Mouse (Mus musculus): ENCODE measurements around the gene Abhd12. TPM values are rescaled to one million over a fixed set of nuclear protein-coding genes. Genes with fewer than 3 reads are reported as not detected.
"Not testable (repeated sequence)": the region's sequence is repeated elsewhere in the genome, so short reads cannot be mapped to it uniquely, and the experiment has no call there.

The Abhd12 gene
- polyA plus RNA-seq, 1 experiment from 2014 or later: 24.5 TPM

DNA sequence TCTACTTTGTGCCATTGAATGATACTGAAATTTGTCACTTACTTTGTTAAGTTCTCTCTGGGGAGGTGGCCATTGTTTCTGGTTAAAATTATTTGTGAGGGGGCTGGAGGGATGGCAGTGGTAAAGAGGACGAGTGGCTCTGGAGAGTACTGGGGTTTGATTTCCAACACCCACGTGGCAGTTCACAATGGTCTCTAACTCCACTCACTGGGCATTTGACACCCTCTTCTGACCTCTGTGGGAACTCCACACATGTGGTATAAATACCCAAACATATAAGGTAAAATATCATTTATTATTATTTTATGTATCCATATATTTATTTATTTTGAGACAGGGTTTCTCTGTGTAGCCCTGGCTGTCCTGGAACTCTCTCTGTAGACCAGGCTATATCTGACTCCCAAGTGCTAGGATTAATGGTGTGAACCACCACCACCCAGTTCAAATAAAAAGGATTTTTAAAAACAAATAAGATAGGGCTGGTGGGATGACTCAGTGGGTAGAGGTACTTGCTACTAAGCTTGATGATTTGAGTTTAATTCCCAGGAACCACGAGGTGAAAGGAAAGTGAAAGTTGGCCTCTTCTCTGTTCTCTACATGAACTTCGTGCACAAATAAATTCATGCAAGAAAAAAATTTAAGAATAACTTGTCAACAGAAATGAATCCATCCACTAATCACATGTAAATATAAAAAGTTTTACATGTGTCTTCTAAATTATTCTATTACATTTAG lies 10.4 kb upstream of the Abhd12 start:
- DNase-seq: no peak

DNA sequence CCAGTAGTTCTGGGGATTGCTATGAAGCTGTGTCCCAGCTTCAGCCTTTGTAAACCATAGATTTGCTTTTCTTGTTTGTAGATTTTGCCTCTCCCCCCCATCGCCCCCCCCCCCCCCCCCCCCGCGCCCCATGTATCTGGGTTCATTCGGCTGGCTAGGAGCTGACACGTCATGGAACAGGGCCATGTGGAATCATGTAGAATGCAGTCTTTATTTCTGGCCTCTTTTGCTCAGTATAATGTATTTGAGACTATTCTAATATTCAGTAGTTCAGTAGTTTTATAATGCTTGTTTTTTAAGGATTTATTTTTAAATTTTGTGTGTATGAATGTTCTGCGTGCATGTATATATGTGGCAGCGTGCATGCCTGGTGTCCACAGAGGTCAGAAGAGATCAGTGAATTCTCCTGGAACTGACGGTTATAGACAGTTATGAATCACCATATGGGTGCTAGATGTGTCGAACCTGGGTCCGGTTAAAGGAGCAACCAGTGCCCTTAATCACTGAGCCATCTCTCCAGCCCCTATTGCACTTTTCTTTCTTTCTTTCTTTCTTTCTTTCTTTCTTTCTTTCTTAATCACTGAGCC lies 5.8 kb upstream of the Abhd12 start:
- no peak for DNase-seq
- H3K4me1 ChIP-seq (ENCODE audit: insufficient read depth): peaks cover 20% of the 10 kb centered on the region
- H3K9me3 ChIP-seq (ENCODE audit: low read length): no peaks in the 10 kb centered on the region
- H3K4me3 ChIP-seq (ENCODE audit: low read depth, low read length): peak overlapping the region; percentile 62
- H3K4me2 ChIP-seq (ENCODE audit: low read depth, low read length): peak overlapping the region; percentile 81
- ATAC-seq: no peak
- 37% methylated on average over 7 of the region's 10 CpGs for WGBS (ENCODE audit: insufficient replicate concordance)
- no peaks in the 10 kb centered on the region for H3K36me3 ChIP-seq (replicated peaks; ENCODE audit: insufficient read depth, low read length)
- H3K9ac ChIP-seq (replicated peaks): peak overlapping the region; percentile 69
- H3K27me3 ChIP-seq (ENCODE audit: insufficient read depth, low read length): no peaks in the 10 kb centered on the region
- no peak for TF ChIP-seq EP300 (IDR thresholded peaks at IDR 0.05; ENCODE audit: low read depth)
- H3K27ac ChIP-seq (ENCODE audit: low read depth): peak overlapping the region; percentile 89

More for the DNA sequence above, 10.4 kb upstream of the Abhd12 start:
- no peak overlapping the region for H3K27ac ChIP-seq (ENCODE audit: low read depth)
- H3K4me2 ChIP-seq (ENCODE audit: low read depth, low read length): no peak overlapping the region
- H3K36me3 ChIP-seq (replicated peaks; ENCODE audit: insufficient read depth, low read length): peaks cover 6% of the 10 kb centered on the region
- H3K4me1 ChIP-seq (ENCODE audit: insufficient read depth): peaks cover 16% of the 10 kb centered on the region
- H3K9me3 ChIP-seq (ENCODE audit: low read length): no peaks in the 10 kb centered on the region
- 72% methylated on average over 4 of the region's 4 CpGs for WGBS (ENCODE audit: insufficient replicate concordance)
- no peak for ATAC-seq
- no peak overlapping the region for H3K9ac ChIP-seq (replicated peaks)
- no peak overlapping the region for H3K4me3 ChIP-seq (ENCODE audit: low read depth, low read length)
- no peaks in the 10 kb centered on the region for H3K27me3 ChIP-seq (ENCODE audit: insufficient read depth, low read length)
- no peak for TF ChIP-seq EP300 (IDR thresholded peaks at IDR 0.05; ENCODE audit: low read depth)
- TF ChIP-seq CTCF (IDR thresholded peaks at IDR 0.05; ENCODE audit: low read depth): no peak

DNA sequence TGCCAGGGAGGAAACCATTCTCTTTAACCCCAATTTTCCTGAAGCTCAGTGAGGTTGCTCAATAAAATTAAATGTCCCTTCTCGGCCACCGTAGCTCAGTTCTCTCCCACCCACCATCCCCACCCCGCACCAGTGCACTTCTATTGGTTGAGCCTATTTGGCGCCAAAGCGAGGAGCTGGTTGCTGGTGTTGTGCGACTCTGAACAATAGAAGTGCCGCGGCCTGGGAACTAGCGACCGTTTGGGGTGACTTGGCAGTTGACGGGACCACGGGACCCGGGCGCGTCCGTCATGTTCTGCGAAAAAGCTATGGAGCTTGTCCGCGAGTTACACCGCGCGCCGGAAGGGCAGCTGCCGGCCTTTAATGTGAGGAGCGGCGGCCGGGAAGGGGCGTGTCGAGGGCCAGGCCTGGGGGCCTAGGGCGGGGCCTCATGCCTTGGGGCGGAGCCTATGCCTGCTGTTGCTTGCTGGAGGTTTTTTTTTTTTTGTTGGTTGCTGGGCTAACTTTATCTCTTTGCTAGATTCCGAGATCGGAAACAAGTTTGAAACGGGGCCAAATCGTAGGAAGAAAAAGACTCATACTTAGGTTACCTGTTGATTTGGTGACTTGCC lies 5.0 kb upstream of the Abhd12 start:
- Histone ChIP-seq H3K27ac (ENCODE audit: low read depth) (peak overlapping the region; percentile 89), H3K36me3 (replicated peaks; ENCODE audit: insufficient read depth, low read length) (no peaks in the 10 kb centered on the region), H3K27me3 (ENCODE audit: insufficient read depth, low read length) (no peaks in the 10 kb centered on the region), H3K4me3 (ENCODE audit: low read depth, low read length) (peak overlapping the region; percentile 62), H3K4me2 (ENCODE audit: low read depth, low read length) (peak overlapping the region; percentile 81), H3K4me1 (ENCODE audit: insufficient read depth) (peaks cover 22% of the 10 kb centered on the region), H3K9ac (replicated peaks) (peak overlapping the region; percentile 69), H3K9me3 (ENCODE audit: low read length) (no peaks in the 10 kb centered on the region)
- DNase-seq (peak; percentile 96), ATAC-seq (peak; percentile 94)
- TF ChIP-seq CTCF (IDR thresholded peaks at IDR 0.05; ENCODE audit: low read depth) (no peak; the same call in 1 of the 2 replicates), EP300 (IDR thresholded peaks at IDR 0.05; ENCODE audit: low read depth) (peak; percentile 80; the same call in 1 of the 2 replicates)
- 0% methylated on average over 35 of the region's 35 CpGs for WGBS (ENCODE audit: insufficient replicate concordance)

DNA sequence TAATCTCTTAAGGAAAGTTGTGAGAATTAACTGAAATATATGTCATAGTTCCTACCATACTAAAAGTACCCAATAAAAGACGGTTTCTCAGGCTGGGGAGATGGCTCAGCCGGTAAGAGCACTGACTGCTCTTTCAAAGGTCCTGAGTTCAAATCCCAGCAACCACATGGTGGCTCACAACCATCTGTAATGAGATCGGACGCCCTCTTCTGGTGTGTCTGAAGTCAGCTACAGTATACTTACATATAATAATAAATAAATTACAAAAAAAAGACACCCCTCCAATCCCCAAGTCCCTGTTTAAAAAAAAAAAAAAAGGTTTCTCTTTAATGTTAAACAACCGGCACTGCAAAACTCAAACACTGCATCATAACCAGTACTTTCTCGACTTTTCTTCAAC lies 4.3 kb upstream of the Abhd12 start:
- Histone ChIP-seq H3K4me1 (ENCODE audit: insufficient read depth) (peaks cover 23% of the 10 kb centered on the region), H3K4me3 (ENCODE audit: low read depth, low read length) (peak overlapping the region; percentile 62), H3K4me2 (ENCODE audit: low read depth, low read length) (peak overlapping the region; percentile 81), H3K9ac (replicated peaks) (peak overlapping the region; percentile 69; the same call in 1 of the 2 replicates), H3K27ac (ENCODE audit: low read depth) (peak overlapping the region; percentile 89)
- ATAC-seq; H3K36me3 ChIP-seq (replicated peaks; ENCODE audit: insufficient read depth, low read length); DNase-seq; H3K27me3 ChIP-seq (ENCODE audit: insufficient read depth, low read length); H3K9me3 ChIP-seq (ENCODE audit: low read length): not testable (repeated sequence)
- WGBS (ENCODE audit: insufficient replicate concordance): 47% methylated on average over 6 of the region's 6 CpGs

DNA sequence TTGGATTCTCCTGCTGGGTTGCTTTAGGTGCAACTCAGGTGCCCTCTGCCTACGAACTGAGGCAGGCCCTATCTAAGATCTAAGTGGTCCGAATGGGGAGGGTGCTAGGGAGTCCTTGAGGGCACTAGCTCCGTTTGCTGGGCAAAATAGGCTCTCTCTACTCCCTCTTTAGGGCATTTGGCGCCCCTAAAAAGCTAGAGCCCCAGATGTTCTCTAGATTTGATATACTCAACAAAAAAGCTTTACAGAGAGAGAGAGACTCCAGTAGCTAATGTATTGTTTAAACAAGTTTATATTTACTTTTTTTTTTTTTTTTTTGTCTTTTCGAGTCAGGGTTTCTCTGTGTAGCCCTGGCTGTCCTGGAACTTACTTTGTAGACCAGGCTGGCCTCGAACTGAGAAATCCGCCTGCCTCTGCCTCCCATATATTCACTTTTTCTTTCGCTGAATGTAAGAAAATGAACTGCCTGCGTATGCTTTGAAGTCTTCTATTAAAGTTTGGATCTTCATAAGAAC lies 452 bp upstream of the Abhd12 start, which contains the start of gene Gins1:
Gene Gins1, plus strand, starts transcription at position 465 of the 515 bp plus-strand sequence.
- Histone ChIP-seq H3K27ac (ENCODE audit: low read depth) (peak within 1 kb of the TSS; percentile 82), H3K27me3 (ENCODE audit: insufficient read depth, low read length) (no peaks in the 10 kb centered on the region), H3K36me3 (replicated peaks; ENCODE audit: insufficient read depth, low read length) (0 out of 2 replicates have a peak, but pooled peaks cover 3% of the 10 kb centered on the region), H3K9me3 (ENCODE audit: low read length) (no peaks in the 10 kb centered on the region), H3K9ac (replicated peaks) (peak within 1 kb of the TSS; percentile 89), H3K4me3 (ENCODE audit: low read depth, low read length) (peak within 1 kb of the TSS; percentile 88), H3K4me2 (ENCODE audit: low read depth, low read length) (peak within 1 kb of the TSS; percentile 100), H3K4me1 (ENCODE audit: insufficient read depth) (peaks cover 16% of the 10 kb centered on the region)
- TF ChIP-seq CTCF (IDR thresholded peaks at IDR 0.05; ENCODE audit: low read depth) (peak; percentile 28; the same call in 1 of the 2 replicates), EP300 (IDR thresholded peaks at IDR 0.05; ENCODE audit: low read depth) (no peak)
- ATAC-seq (peak; percentile 46), DNase-seq (no peak)
- WGBS (ENCODE audit: insufficient replicate concordance): 32% methylated on average over 9 of the region's 9 CpGs

DNA sequence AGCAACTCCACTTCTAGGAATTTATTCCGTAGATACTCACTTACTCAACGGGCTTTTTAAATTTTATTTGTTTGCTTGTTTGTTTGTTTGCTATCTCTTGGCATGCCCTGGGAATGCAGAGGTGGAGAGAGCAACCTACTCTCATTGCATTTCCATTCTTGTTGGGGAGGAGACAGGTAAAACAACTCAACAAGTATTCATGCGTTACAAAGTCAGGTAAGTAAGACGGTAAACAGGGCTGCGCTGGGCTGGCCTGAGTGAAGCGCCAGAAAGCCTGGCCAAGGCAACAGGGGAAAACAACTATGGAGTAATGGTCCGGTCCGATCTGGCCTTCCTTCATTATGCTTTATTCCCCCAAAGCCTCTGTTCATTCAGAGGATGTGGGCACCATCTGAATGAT lies 2.2 kb downstream of the Abhd12 start:
- peaks cover 12% of the 10 kb centered on the region for H3K4me1 ChIP-seq (ENCODE audit: insufficient read depth)
- H3K4me2 ChIP-seq (ENCODE audit: low read depth, low read length): no peak overlapping the region
- no peak overlapping the region for H3K27ac ChIP-seq (ENCODE audit: low read depth)
- TF ChIP-seq EP300 (IDR thresholded peaks at IDR 0.05; ENCODE audit: low read depth) (no peak), CTCF (IDR thresholded peaks at IDR 0.05; ENCODE audit: low read depth) (no peak)
- no peaks in the 10 kb centered on the region for H3K27me3 ChIP-seq (ENCODE audit: insufficient read depth, low read length)
- H3K36me3 ChIP-seq (replicated peaks; ENCODE audit: insufficient read depth, low read length): 0 out of 2 replicates have a peak, but pooled peaks cover 3% of the 10 kb centered on the region
- H3K4me3 ChIP-seq (ENCODE audit: low read depth, low read length): no peak overlapping the region
- no peaks in the 10 kb centered on the region for H3K9me3 ChIP-seq (ENCODE audit: low read length)
- no peak for DNase-seq
- no peak for ATAC-seq
- WGBS (ENCODE audit: insufficient replicate concordance): 78% methylated on average over 8 of the region's 8 CpGs
- no peak overlapping the region for H3K9ac ChIP-seq (replicated peaks)
